Mouse (Mus musculus): ENCODE results near the gene Klf6. TPM values are rescaled to one million over a fixed set of nuclear protein-coding genes. Genes with fewer than 3 reads are reported as not detected.

Gene Klf6
- polyA plus RNA-seq, 1 experiment, result 21.2 TPM

GRCm38 (mm10) chr13:5866091-5866490 lies 4.8 kb downstream of the Klf6 start:
- peaks cover 46% of the 10 kb centered on the region for H3K36me3 ChIP-seq (ENCODE audit: control insufficient read depth, insufficient read depth)
- peaks cover 70% of the 10 kb centered on the region for H3K79me2 ChIP-seq (ENCODE audit: control insufficient read depth, insufficient read depth)
- H3K4me3 ChIP-seq, result peak overlapping the region; percentile 70
- H3K27me3 ChIP-seq (ENCODE audit: control insufficient read depth, insufficient read depth, insufficient read length), result no peaks in the 10 kb centered on the region
- peak overlapping the region; percentile 91 for H3K4me2 ChIP-seq (ENCODE audit: low read depth)
- no peak for TF ChIP-seq TCF12 (IDR thresholded peaks at IDR 0.05; ENCODE audit: insufficient read depth, poor library complexity, severe bottlenecking)
- no peak for TF ChIP-seq POLR2A (IDR thresholded peaks at IDR 0.05; ENCODE audit: insufficient read length, low read depth)
- TF ChIP-seq MYOD1 (IDR thresholded peaks at IDR 0.05; ENCODE audit: control insufficient read depth in 1 of 3, insufficient read length in 2 of 3, low read depth in 2 of 3), result no peak
- TF ChIP-seq MAX (IDR thresholded peaks at IDR 0.05; ENCODE audit: low read depth), result no peak
- no peak for TF ChIP-seq TCF3 (IDR thresholded peaks at IDR 0.05; ENCODE audit: insufficient read length, low read depth)
- no peak for TF ChIP-seq POLR2AphosphoS2 (IDR thresholded peaks at IDR 0.05; ENCODE audit: insufficient read length, low read depth)
- H3ac ChIP-seq (ENCODE audit: control insufficient read depth, insufficient read length), result no peak overlapping the region

- H3K27me3 ChIP-seq (ENCODE audit: control insufficient read depth, insufficient read depth, insufficient read length), result no peaks in the 10 kb centered on the region
- peaks cover 46% of the 10 kb centered on the region for H3K36me3 ChIP-seq (ENCODE audit: control insufficient read depth, insufficient read depth)
- H3K4me2 ChIP-seq (ENCODE audit: low read depth), result peak overlapping the region; percentile 91
- H3K79me2 ChIP-seq (ENCODE audit: control insufficient read depth, insufficient read depth), result peaks cover 70% of the 10 kb centered on the region
- TF ChIP-seq CEBPB (IDR thresholded peaks at IDR 0.05; ENCODE audit: insufficient read depth, poor library complexity, severe bottlenecking) (no peak), SRF (IDR thresholded peaks at IDR 0.05; ENCODE audit: control insufficient read depth, insufficient read length, low read depth) (no peak), USF1 (IDR thresholded peaks at IDR 0.05; ENCODE audit: low read depth) (no peak), E2F4 (IDR thresholded peaks at IDR 0.05; ENCODE audit: insufficient read depth) (no peak), MYOG (IDR thresholded peaks at IDR 0.05; ENCODE audit: control insufficient read depth in 1 of 3, insufficient read depth in 1 of 3, insufficient read length in 2 of 3, low read depth in 2 of 3) (no peak), MAX (IDR thresholded peaks at IDR 0.05; ENCODE audit: low read depth) (no peak), MYOD1 (IDR thresholded peaks at IDR 0.05; ENCODE audit: control insufficient read depth in 1 of 3, insufficient read length in 2 of 3, low read depth in 2 of 3) (no peak), POLR2A (IDR thresholded peaks at IDR 0.05; ENCODE audit: insufficient read length, low read depth) (no peak), TCF3 (IDR thresholded peaks at IDR 0.05; ENCODE audit: insufficient read length, low read depth) (no peak), POLR2AphosphoS2 (IDR thresholded peaks at IDR 0.05; ENCODE audit: insufficient read length, low read depth) (no peak), REST (IDR thresholded peaks at IDR 0.05; ENCODE audit: insufficient read depth, insufficient read length) (no peak), TCF12 (IDR thresholded peaks at IDR 0.05; ENCODE audit: insufficient read depth, poor library complexity, severe bottlenecking) (no peak)
- no peak overlapping the region for H3ac ChIP-seq (ENCODE audit: control insufficient read depth, insufficient read length)
- H3K4me3 ChIP-seq, result peak overlapping the region; percentile 70
These were observed 5.2 kb downstream of the Klf6 start for GRCm38 (mm10) chr13:5866532-5866931.

GRCm38 (mm10) chr13:5868376-5868775 lies 7.1 kb downstream of the Klf6 start:
- Histone ChIP-seq H3K4me3 (no peak overlapping the region), H3ac (ENCODE audit: control insufficient read depth, insufficient read length) (no peak overlapping the region), H3K79me2 (ENCODE audit: control insufficient read depth, insufficient read depth) (peaks cover 51% of the 10 kb centered on the region), H3K4me2 (ENCODE audit: low read depth) (peak overlapping the region; percentile 35), H3K36me3 (ENCODE audit: control insufficient read depth, insufficient read depth) (peaks cover 46% of the 10 kb centered on the region), H3K27me3 (ENCODE audit: control insufficient read depth, insufficient read depth, insufficient read length) (no peaks in the 10 kb centered on the region)
- TF ChIP-seq TCF3 (IDR thresholded peaks at IDR 0.05; ENCODE audit: insufficient read length, low read depth) (no peak), E2F4 (IDR thresholded peaks at IDR 0.05; ENCODE audit: insufficient read depth) (no peak), SRF (IDR thresholded peaks at IDR 0.05; ENCODE audit: control insufficient read depth, insufficient read length, low read depth) (no peak), MYOD1 (IDR thresholded peaks at IDR 0.05; ENCODE audit: control insufficient read depth in 1 of 3, insufficient read length in 2 of 3, low read depth in 2 of 3) (no peak), POLR2A (IDR thresholded peaks at IDR 0.05; ENCODE audit: insufficient read length, low read depth) (no peak)

- no peak overlapping the region for H3K4me3 ChIP-seq
These were observed 8.2 kb downstream of the Klf6 start for GRCm38 (mm10) chr13:5869433-5869832.

GRCm38 (mm10) chr13:5869842-5870241 lies 8.6 kb downstream of the Klf6 start:
- H3K4me2 ChIP-seq (ENCODE audit: low read depth), result peak overlapping the region; percentile 77
- TF ChIP-seq POLR2AphosphoS2 (IDR thresholded peaks at IDR 0.05; ENCODE audit: insufficient read length, low read depth) (peak; percentile 71), CEBPB (IDR thresholded peaks at IDR 0.05; ENCODE audit: insufficient read depth, poor library complexity, severe bottlenecking) (no peak)
- H3K79me2 ChIP-seq (ENCODE audit: control insufficient read depth, insufficient read depth), result peaks cover 37% of the 10 kb centered on the region
- no peaks in the 10 kb centered on the region for H3K27me3 ChIP-seq (ENCODE audit: control insufficient read depth, insufficient read depth, insufficient read length)
- no peak overlapping the region for H3K4me3 ChIP-seq
- peaks cover 39% of the 10 kb centered on the region for H3K36me3 ChIP-seq (ENCODE audit: control insufficient read depth, insufficient read depth)
- H3ac ChIP-seq (ENCODE audit: control insufficient read depth, insufficient read length), result no peak overlapping the region

More at GRCm38 (mm10) chr13:5869433-5869832, 8.2 kb downstream of the Klf6 start:
- TF ChIP-seq MYOG (IDR thresholded peaks at IDR 0.05; ENCODE audit: control insufficient read depth in 1 of 3, insufficient read depth in 1 of 3, insufficient read length in 2 of 3, low read depth in 2 of 3) (peak in 1 of 3 experiments; percentile 57), MAX (IDR thresholded peaks at IDR 0.05; ENCODE audit: low read depth) (no peak), MYOD1 (IDR thresholded peaks at IDR 0.05; ENCODE audit: control insufficient read depth in 1 of 3, insufficient read length in 2 of 3, low read depth in 2 of 3) (peak in 2 of 3 experiments; percentile 13 to 27), TCF3 (IDR thresholded peaks at IDR 0.05; ENCODE audit: insufficient read length, low read depth) (no peak)
- Histone ChIP-seq H3K4me2 (ENCODE audit: low read depth) (peak overlapping the region; percentile 77), H3K27me3 (ENCODE audit: control insufficient read depth, insufficient read depth, insufficient read length) (no peaks in the 10 kb centered on the region), H3K36me3 (ENCODE audit: control insufficient read depth, insufficient read depth) (peaks cover 43% of the 10 kb centered on the region), H3K79me2 (ENCODE audit: control insufficient read depth, insufficient read depth) (peaks cover 41% of the 10 kb centered on the region), H3ac (ENCODE audit: control insufficient read depth, insufficient read length) (no peak overlapping the region)
